Mouse (Mus musculus) NIH3T3 (cell line): ENCODE measurements around the gene Arhgef15.
"Not testable (repeated sequence)": the region's sequence is repeated elsewhere in the genome, so short reads cannot be mapped to it uniquely, and the experiment has no call there.

Experiments
- DNase-seq: peaks from one replicate; pipeline ENCODE4 v3.0.0-alpha.2; 2012; ENCODE audit warnings: low read depth

Gene Arhgef15

DNA sequence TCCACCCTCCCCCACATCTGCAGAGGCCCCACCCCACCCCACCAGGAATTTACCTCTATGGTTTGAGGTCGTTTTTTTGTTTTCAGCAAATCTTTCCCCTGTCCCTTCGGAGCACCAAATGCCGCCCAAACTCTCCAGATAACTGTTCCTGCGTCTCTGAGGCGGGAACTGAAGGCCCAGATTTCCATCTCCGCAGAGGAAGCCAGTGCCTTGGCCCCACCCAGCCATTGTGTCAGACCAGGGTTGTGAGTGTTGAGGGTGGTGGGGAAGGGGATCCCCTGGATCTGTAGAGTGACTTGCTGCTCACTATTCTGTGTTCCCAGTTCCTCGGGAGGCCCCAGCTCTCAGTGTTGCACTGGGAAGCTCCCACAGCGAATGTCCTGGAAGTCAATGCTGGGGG, at the start of gene Arhgef15:
TSS of gene Arhgef15 (minus strand) at position 173 of the 400 bp plus-strand sequence.
- DNase-seq, result no peak

DNA sequence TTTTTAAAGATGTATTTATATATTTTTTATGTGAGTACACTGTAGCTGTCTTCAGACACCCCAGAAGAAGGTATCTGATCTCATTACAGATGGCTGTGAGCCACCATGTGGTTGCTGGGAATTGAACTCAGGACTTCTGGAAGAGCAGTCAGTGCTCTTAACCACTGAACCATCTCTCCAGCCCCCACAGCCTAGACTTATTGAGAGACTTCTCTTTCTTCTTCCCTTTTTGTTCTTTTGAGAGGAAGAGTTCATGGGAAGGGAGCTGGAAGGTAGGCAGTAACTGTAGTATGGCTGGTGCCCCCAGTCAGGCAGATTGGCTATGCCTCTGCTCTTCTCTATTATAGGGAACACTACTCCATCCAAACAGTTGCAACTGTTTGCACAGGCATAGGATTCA, 49.3 kb upstream of the Arhgef15 start:
- DNase-seq, result not testable (repeated sequence)

DNA sequence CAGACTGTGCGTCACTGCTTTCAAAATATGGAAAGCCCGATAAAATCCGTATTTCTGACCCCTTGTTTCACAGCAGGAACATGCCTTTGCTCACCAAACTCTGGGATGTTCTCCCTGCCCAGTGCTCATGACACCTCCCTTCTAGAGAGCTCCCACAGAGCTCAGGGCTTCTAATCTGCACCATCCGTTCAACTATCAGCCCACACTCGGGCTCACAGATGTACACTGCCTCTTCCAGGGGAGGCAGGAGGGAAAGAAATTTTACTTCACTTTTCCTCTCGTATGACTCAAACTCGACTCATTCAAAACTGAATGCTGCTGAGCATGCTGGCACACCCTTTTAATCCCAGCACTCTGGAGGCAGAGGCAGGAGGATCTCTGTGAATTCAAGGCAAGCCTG, 47.9 kb upstream of the Arhgef15 start:
- no peak for DNase-seq

DNA sequence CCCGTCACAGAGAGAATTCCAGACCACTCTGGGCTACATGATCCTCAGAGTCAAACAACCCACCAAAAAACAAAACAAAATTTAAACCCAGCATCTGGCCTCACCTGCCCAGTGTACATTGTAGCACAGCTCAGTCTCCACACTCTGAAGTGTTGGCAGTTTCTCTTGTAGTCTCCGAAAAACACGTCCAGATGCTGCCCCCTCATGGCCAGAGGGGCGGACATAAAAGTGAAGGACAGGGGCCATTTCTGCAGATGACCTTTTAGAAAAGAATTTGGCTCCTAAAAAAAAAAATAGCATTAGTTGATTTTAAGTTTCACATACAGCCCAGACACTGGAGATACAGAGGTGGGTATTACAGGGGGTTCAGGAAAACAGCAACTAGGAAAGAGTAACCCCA, 46.3 kb upstream of the Arhgef15 start:
- peak; percentile 43 for DNase-seq

DNA sequence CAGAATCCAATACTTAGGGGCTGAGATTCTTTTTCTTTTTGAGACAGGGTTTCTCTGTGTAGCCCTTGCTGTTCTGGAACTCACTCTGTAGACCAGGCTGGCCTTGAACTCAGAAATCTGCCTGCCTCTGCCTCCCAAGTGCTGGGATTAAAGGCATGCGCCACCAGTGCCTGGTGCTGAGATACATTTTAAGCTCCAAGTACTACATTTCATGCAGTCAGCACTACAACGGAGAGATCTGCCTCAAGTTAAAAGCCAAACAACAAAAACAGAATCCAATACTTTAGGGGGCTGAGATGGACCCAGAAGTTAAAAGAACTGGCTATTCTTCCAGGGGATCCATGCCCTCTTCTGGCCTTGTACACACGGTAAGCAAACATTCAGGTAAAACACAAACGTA, 45.5 kb upstream of the Arhgef15 start:
- not testable (repeated sequence) for DNase-seq

DNA sequence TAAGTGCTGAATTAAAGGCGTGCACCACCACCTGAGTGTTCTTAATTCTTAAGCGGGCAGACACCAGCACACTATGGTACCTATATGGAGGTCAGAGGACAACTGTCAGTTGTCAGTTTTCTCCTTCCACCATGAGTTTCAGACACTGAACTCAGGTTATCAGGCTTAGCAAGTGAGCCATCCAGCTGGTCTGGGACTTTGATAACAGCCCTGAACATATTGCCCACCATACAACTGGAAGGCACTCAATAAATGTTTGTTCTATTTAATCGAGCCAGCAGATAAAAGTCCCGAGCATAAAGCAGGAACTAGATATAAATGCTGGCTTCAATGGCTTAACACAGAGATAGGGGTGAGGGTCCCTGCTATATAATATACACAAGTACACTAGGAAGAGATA, 39.8 kb upstream of the Arhgef15 start:
- no peak for DNase-seq

DNA sequence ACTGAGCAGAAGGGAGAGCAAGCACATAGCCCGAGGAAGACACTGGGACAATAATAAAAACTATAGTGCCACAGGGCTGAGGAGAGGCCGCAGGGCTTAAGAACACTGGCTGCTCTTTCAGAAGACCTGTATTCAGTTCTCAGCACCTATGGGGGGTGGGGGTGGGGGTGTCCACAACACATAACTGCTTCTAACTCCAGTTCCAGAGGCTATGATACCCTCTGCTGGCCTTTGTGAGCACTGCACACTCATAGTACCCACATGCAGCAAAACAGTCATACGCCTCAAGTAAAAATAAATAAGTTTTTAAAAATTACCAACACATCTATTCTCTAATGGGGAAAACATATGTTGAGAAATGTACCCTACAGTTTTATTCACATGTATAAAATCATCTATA, 37.1 kb upstream of the Arhgef15 start:
- DNase-seq, result peak; percentile 29

DNA sequence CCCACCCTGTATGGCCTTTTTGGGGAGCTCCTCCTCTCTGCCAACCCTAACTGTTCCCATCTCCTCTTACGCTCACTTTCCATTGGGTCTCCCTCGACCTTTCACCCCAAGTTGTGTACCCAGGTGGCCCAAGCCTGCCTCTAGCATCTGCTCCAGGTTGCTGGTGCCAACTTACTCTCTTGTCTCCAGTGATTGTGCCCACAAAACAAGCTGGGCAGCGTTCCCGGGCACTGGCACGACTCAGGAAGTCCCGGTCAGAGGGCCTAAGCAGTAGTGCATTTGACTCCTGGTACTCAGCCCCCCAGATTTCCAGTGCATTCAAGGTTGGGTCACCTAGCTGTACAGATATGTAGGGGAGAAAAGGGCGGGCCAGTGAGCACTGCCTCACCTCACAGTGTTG, 35.8 kb upstream of the Arhgef15 start:
- no peak for DNase-seq

DNA sequence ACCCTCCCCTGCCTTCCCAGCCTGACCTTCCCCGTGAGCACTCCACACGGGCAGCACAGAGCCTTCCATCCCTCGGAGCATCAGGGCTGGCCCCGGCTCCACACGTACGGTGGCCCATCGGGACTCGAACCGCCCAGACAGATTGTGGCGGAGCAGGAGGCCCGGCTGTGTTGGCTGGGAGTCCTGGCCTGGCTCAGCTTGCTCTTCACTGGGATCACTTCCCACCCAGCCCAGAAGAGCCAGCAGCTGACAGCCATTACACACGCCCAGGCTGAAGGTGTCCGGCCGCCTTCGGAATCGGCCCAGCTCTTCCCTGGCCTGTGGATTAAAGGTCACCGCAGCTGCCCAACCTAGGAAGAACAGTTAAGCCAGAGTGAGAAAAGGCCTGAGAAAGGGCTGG, 31.1 kb upstream of the Arhgef15 start:
- no peak for DNase-seq

DNA sequence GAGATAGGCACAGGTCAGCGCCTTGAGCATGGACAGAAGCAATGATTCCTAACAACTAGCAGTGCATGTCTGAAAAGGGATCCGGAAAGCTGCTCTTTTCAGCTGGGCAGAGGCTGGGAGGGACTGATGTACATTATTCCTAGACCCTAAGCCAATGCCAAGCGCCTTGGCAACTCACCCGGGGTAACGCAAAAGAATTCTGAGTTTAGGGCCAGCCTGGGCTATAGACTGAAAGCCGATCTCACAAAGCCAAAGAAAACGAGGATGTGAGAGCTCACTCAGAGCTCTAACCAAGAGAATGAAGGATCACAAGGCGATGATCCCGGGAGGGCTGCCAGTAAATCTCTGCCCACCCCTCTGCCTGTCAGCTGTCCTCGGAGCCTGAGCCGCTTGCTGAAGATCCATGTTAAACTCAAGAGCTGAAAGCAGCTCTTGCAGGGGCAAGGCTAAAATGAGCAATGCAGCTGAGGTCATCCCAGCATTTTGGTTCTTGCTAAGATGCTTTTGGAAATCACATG, 30.1 kb upstream of the Arhgef15 start:
- no peak for DNase-seq

DNA sequence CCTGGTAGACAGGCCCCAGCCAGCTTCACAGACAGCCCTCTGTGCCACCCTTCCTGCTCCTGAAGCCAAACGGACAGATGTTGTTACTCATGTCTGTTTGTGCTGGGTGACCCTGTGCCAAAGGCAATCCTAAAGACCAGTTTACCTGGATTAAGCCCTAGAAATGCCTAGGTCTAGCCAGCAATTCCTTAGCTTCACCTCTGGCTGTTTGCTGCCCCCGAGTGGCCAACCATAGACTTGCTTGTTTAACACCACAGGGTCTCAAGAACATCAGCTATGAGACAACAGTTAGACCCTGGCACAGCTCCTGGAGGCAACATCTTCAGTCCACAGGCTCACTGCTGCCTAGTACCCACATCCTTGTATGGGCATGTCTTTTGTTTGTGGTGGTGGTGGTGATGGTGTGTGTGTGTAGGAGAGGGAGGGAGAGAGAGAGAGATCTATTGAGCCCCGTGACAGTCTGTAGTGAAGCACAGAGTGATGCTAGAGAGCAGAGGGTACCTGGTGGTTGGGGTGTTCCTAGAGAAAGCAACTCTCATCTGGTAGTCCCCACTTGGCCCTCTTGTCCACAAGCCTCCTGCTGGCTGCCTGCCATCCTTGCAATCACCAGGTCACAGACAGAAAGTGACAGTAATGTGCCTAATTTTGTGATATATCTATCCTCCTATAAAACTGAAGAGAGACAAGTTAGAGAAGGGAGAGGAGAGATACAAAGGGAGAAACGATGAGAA, 25.5 kb upstream of the Arhgef15 start:
- DNase-seq, result peak; percentile 90

DNA sequence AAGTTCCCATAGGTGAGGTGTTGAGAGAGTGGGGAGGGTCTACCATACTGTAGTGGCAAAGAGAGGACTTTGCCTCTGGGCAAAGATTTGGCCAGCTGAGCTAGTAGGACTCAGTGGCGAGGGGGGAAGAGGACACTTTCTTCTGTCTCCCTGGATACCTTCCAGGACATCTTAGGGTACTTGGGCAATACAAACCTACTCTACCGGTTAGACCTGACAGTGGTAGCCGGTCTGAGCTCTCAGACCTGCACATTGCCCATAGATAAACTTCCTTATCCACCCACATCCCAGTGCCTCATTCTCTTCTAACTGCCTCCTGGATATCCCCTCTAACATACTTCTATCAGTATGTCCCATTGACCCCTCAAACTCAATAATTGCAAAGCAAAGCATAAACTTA, 23.6 kb upstream of the Arhgef15 start:
- DNase-seq, result no peak

DNA sequence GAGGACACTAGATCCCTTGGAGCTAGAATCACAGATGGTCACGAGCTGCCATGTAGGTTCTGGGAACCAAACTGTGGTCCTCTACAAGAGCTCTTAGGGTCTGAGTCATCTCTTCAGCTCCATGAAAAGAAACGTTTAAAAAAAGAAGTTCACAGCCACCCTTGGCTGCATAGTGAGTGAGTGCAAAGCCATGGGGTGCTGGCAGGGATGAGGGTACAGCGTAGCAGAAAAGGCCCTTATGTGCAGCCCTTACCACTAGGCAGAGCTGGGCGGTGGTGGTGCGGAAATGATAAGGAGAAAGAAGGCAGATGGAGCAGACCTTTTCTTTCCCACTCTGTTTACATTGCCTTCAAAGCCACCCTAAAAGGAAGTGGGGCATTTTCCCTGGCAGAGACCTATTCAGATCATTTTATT, 22.0 kb upstream of the Arhgef15 start:
- DNase-seq, result no peak

DNA sequence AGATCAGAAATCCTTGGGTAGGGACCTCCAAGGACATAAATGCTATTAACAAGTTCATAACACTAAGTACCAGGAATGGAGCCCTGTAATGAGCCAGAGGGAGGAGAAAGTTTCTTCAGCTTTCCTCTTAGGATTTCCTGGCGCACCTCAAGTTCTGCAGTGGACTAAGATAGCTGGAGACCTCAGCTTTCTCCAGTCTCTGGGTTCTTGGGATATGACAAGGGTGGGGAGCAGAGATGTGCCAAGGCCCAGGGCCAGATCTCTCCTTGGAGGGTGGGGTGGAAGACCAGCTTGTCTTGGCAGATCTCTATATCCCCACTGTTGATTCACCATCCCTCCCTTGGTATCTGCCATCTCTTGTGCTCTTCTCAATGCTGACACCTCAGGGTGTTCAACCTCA, 18.3 kb upstream of the Arhgef15 start:
- DNase-seq, result no peak

DNA sequence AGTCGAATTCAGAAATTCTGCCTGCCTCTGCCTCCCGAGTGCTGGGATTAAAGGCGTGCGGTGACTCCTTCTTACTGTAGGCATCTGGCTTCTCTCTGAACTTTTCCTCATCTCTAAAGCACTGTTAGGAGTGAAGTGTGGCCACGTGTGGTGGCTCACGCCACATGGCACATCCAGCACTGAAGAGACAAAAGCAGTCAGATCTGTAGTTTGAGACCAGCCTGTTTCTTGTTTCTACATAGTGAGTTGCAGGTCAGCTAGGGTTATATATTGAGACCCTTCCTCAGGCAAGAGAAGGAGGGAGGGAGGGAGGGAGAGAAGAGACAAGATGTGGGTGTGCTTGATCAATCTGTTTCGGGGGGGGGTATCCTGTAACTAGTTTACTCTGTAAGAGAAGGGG, 17.8 kb upstream of the Arhgef15 start, which contains the start of gene Rangrf:
TSS of gene Rangrf (minus strand) at position 101 of the 400 bp plus-strand sequence.
- DNase-seq, result no peak

DNA sequence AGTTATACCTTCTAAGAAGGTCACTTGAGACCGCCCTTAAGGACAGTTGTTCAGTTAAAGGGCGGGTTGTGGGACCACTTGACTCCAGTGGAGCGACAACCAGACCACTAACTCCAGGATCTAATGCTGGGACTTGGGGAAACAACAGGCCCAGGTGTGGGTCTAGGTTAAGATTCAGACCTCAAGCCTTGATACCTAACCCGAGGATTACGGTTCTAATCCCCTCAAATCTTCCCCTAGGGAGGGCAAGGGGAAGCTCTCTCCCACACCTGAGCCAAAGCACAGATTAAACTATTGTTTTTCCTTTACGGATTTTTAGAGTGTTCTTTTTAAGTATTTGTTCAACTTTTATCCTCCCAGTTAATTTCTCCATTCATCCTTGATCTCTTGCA, 16.8 kb upstream of the Arhgef15 start:
- DNase-seq, result no peak

DNA sequence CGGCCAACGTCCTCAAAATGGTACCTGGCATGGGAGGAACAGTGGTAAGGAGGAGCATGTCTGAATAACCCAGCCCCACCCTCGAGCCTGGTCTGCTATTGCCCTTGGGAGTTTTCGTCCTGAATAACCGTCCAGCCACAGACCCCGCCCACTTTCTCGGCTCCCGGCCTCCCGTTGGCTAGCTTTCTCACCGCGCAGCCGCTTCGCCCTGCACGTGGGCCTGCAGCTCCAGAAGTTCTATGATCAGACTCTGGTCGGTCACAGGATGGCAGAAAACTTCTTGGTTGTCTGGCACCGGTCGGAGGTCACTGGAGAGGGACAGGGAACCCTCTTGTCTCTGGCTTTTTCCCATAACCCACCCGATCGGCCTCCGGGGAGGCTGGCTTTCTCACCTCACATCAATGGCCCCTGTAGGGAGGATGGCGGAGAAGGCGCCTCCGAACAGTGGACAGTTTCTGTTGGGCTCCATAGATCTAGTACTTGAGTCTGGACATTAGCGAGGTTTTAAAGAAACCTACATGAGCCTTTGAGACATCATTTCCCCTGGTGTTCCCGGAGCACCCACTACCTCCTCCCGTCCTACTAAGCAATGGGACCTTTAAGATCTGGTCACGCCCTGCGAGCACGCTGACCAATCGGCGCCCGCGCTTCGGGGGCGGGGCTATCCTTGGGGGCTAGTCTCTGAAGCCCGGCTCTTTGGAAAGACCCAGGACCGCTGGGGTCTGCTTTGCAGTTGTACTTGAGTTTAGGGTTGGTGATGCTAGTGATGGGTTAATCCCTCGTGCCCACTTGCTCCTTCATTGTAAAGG, 16.2 kb upstream of the Arhgef15 start:
- peak; percentile 91 for DNase-seq

DNA sequence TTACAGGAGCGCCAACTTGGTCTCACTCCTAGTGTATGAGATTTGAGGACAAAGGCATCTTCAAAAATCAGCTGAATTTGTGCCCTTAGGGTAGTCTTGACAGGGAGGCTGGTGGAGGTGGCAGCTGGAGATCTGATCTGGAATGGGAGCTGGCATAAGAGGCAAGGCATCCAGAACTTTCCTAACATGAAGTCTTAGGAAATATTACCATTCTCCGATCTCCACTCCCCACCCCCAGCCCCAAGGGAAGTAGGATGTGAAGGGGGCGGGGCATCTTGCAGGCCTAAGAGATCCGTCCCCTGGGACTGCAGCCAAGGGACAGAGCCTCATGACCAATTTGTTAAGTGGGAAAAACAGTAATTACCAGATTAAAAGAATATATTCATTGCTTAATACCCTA, 13.0 kb upstream of the Arhgef15 start:
- no peak for DNase-seq

DNA sequence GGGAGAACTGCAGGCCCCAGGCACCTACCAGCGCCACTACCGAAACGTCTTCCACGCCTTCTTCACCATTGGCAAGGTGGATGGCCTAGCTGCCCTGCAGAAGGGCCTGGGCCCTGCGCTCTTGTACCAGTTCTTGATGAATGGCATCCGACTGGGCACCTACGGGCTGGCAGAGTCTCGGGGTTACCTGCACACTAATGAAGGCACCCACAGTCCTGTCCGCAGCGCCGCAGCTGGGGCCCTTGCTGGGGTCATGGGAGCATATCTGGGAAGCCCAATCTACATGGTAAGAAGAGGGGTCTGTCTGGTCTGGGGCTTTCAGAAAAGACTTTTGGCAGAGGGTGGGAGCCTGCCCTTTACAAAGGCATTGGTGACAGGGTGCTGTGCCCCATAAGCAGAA, 11.5 kb upstream of the Arhgef15 start:
- DNase-seq, result no peak

DNA sequence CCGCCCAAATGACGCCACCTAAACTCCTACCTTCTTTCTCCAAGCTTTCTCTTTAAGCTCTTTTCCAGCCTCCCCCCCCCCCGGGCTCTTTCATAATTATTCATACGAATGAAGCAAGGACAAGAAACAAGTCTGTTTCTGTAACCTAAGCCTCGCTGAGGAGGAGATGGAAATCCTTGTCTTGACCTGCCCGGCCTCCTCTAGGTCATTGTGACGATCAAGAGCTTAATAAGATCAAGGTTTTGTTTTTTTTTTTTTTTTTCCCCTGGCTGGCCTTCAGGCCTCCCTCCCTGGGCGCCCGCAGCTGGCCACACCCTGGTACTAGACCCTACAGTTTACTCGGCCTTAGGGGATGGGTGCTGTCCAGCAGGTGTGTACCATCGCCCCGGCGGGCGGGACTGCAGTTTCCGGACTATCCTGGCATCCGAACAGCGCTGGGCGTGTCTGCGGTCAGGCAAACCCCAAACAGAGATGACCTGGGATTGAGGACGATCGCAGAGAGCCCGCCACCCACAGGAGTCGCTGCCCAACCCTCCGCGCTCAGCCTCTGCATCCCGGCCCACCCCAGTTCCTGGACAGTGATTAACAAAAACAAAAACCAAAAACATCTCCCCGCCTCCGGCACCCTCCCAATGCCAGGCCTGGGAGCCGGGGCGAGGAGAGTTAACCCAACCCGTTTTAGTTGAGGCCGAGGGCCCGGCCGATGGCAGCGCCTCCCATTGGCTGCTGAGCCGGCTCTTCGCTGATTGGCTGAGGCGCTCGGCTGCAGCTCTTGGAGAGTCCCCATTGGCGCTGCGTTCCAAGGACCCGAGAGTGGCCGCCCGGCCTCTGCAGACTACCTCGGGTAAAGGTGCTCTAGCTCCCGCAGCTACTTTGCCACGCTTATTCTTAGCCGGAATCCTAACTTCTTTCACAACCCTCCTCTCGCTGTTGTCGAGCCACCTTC, 10.3 kb upstream of the Arhgef15 start, which contains the start of gene Slc25a35:
TSS of gene Slc25a35 (plus strand) at position 795 of the 946 bp plus-strand sequence.
- DNase-seq, result peak; percentile 94

DNA sequence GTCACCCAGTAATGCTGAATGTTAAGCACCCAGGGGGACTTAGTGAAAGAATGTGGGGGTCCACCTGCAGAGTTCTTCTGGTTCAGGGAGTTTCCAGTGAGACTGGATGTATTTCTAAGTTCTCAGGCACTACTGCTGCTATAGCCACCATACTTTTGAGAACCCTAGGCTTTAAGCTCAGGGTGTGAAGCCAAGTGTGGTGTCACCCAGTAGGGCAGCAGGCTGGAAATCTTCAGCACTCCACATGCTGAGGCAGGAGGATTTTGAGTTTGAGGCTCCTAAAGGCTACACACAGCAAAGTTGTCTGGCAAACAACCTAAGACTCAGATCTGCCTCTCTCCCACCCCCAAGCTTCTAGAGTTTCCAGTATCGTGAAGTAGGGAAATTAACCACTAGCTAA, 9.3 kb upstream of the Arhgef15 start:
- DNase-seq, result no peak

DNA sequence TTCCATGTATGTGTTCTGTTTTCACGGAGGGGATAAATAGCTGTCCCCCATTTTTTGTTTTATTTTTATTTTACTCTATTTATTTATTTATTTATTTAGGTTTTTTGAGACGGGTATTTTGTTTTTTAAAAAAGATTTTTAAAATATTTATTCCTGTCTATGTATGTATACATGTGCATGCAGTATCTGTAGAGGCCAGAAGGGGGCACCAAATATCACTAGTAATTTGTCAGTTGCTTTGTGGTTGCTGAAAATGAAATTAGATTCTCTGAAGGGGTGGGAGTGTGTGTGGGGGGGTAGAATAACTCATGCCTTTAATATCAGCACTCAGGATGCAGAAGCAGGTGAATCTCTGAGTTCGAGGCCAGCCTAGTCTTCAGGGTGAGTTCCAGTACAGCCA, 8.6 kb upstream of the Arhgef15 start:
- peak; percentile 82 for DNase-seq
